Mouse (Mus musculus): ENCODE measurements around the gene Slc23a2. TPM values are rescaled to one million over a fixed set of nuclear protein-coding genes. Genes with fewer than 3 reads are reported as not detected.
A peak's percentile ranks its signal among the peaks of the same experiment; 100 is the strongest.

Slc23a2 gene
- polyA plus RNA-seq, 1 experiment from 2014 or later: 8.9 TPM

GRCm38 (mm10) chr2:132069985-132070735 lies 74.7 kb downstream of the Slc23a2 start:
- no peaks in the 10 kb centered on the region for H3K27me3 ChIP-seq (replicated peaks; ENCODE audit: control insufficient read depth, insufficient read depth, low read length)
- H3K4me2 ChIP-seq (replicated peaks; ENCODE audit: low read depth): no peak overlapping the region
- no peak for ATAC-seq
- TF ChIP-seq CTCF (IDR thresholded peaks at IDR 0.05; ENCODE audit: low read depth): no peak
- no peak overlapping the region for H3K27ac ChIP-seq (ENCODE audit: low read depth, low read length)
- H3K9ac ChIP-seq (ENCODE audit: low read depth, low read length): no peak overlapping the region
- H3K9me3 ChIP-seq (ENCODE audit: control insufficient read depth): no peaks in the 10 kb centered on the region
- H3K4me3 ChIP-seq (ENCODE audit: low read depth, low read length): no peak overlapping the region
- 87% methylated on average over 10 of the region's 10 CpGs for WGBS
- H3K36me3 ChIP-seq (ENCODE audit: control insufficient read depth, insufficient read depth): peaks cover 50% of the 10 kb centered on the region
- H3K4me1 ChIP-seq (replicated peaks; ENCODE audit: control insufficient read depth, insufficient read depth, low read length): no peaks in the 10 kb centered on the region

GRCm38 (mm10) chr2:132064185-132064831 lies 80.6 kb downstream of the Slc23a2 start:
- peaks cover 35% of the 10 kb centered on the region for H3K36me3 ChIP-seq (ENCODE audit: control insufficient read depth, insufficient read depth)
- H3K4me2 ChIP-seq (replicated peaks; ENCODE audit: low read depth): no peak overlapping the region
- H3K27me3 ChIP-seq (replicated peaks; ENCODE audit: control insufficient read depth, insufficient read depth, low read length): no peaks in the 10 kb centered on the region
- no peak overlapping the region for H3K4me3 ChIP-seq (ENCODE audit: low read depth, low read length)
- H3K9me3 ChIP-seq (ENCODE audit: control insufficient read depth): no peaks in the 10 kb centered on the region
- ATAC-seq: peak; percentile 84
- peak; percentile 71 for TF ChIP-seq CTCF (IDR thresholded peaks at IDR 0.05; ENCODE audit: low read depth)
- H3K9ac ChIP-seq (ENCODE audit: low read depth, low read length): no peak overlapping the region
- WGBS: 45% methylated on average over 11 of the region's 11 CpGs
- H3K4me1 ChIP-seq (replicated peaks; ENCODE audit: control insufficient read depth, insufficient read depth, low read length): no peaks in the 10 kb centered on the region
- H3K27ac ChIP-seq (ENCODE audit: low read depth, low read length): 0 out of 2 replicates have a peak overlapping the region, but pooled peaks have one; percentile 42

GRCm38 (mm10) chr2:132063776-132064175 lies 81.1 kb downstream of the Slc23a2 start:
- Histone ChIP-seq H3K36me3 (ENCODE audit: control insufficient read depth, insufficient read depth) (peaks cover 37% of the 10 kb centered on the region), H3K27me3 (replicated peaks; ENCODE audit: control insufficient read depth, insufficient read depth, low read length) (no peaks in the 10 kb centered on the region), H3K4me2 (replicated peaks; ENCODE audit: low read depth) (no peak overlapping the region), H3K4me3 (ENCODE audit: low read depth, low read length) (no peak overlapping the region), H3K9ac (ENCODE audit: low read depth, low read length) (no peak overlapping the region), H3K9me3 (ENCODE audit: control insufficient read depth) (no peaks in the 10 kb centered on the region), H3K27ac (ENCODE audit: low read depth, low read length) (0 out of 2 replicates have a peak overlapping the region, but pooled peaks have one; percentile 42), H3K4me1 (replicated peaks; ENCODE audit: control insufficient read depth, insufficient read depth, low read length) (no peaks in the 10 kb centered on the region)
- no peak for TF ChIP-seq CTCF (IDR thresholded peaks at IDR 0.05; ENCODE audit: low read depth)
- peak; percentile 47 for ATAC-seq
- 55% methylated on average over 3 of the region's 3 CpGs for whole genome bisulfite sequencing

- no peak overlapping the region for H3K27ac ChIP-seq (ENCODE audit: low read depth, low read length)
- no peaks in the 10 kb centered on the region for H3K9me3 ChIP-seq (ENCODE audit: control insufficient read depth)
- H3K4me3 ChIP-seq (ENCODE audit: low read depth, low read length): no peak overlapping the region
- H3K9ac ChIP-seq (ENCODE audit: low read depth, low read length): no peak overlapping the region
- H3K27me3 ChIP-seq (replicated peaks; ENCODE audit: control insufficient read depth, insufficient read depth, low read length): no peaks in the 10 kb centered on the region
- no peak overlapping the region for H3K4me2 ChIP-seq (replicated peaks; ENCODE audit: low read depth)
- no peak for ATAC-seq
- no peak for TF ChIP-seq CTCF (IDR thresholded peaks at IDR 0.05; ENCODE audit: low read depth)
- H3K36me3 ChIP-seq (ENCODE audit: control insufficient read depth, insufficient read depth): peaks cover 54% of the 10 kb centered on the region
- H3K4me1 ChIP-seq (replicated peaks; ENCODE audit: control insufficient read depth, insufficient read depth, low read length): no peaks in the 10 kb centered on the region
- 94% methylated on average over 11 of the region's 11 CpGs for WGBS
These were observed 83.0 kb downstream of the Slc23a2 start for GRCm38 (mm10) chr2:132061884-132062283.

GRCm38 (mm10) chr2:132059919-132060318 lies 85.0 kb downstream of the Slc23a2 start:
- Histone ChIP-seq H3K36me3 (ENCODE audit: control insufficient read depth, insufficient read depth) (peaks cover 50% of the 10 kb centered on the region), H3K4me3 (ENCODE audit: low read depth, low read length) (no peak overlapping the region), H3K9ac (ENCODE audit: low read depth, low read length) (no peak overlapping the region), H3K27ac (ENCODE audit: low read depth, low read length) (no peak overlapping the region), H3K9me3 (ENCODE audit: control insufficient read depth) (no peaks in the 10 kb centered on the region), H3K27me3 (replicated peaks; ENCODE audit: control insufficient read depth, insufficient read depth, low read length) (no peaks in the 10 kb centered on the region), H3K4me2 (replicated peaks; ENCODE audit: low read depth) (no peak overlapping the region), H3K4me1 (replicated peaks; ENCODE audit: control insufficient read depth, insufficient read depth, low read length) (no peaks in the 10 kb centered on the region)
- WGBS: 91% methylated on average over 8 of the region's 8 CpGs
- ATAC-seq: no peak
- TF ChIP-seq CTCF (IDR thresholded peaks at IDR 0.05; ENCODE audit: low read depth): peak; percentile 41

GRCm38 (mm10) chr2:132055349-132055753 lies 89.6 kb downstream of the Slc23a2 start:
- TF ChIP-seq CTCF (IDR thresholded peaks at IDR 0.05; ENCODE audit: low read depth): no peak
- Histone ChIP-seq H3K27ac (ENCODE audit: low read depth, low read length) (no peak overlapping the region), H3K9ac (ENCODE audit: low read depth, low read length) (no peak overlapping the region), H3K27me3 (replicated peaks; ENCODE audit: control insufficient read depth, insufficient read depth, low read length) (no peaks in the 10 kb centered on the region), H3K9me3 (ENCODE audit: control insufficient read depth) (no peaks in the 10 kb centered on the region), H3K4me2 (replicated peaks; ENCODE audit: low read depth) (no peak overlapping the region), H3K4me1 (replicated peaks; ENCODE audit: control insufficient read depth, insufficient read depth, low read length) (no peaks in the 10 kb centered on the region), H3K4me3 (ENCODE audit: low read depth, low read length) (no peak overlapping the region), H3K36me3 (ENCODE audit: control insufficient read depth, insufficient read depth) (peaks cover 39% of the 10 kb centered on the region)
- 68% methylated on average over 8 of the region's 8 CpGs for WGBS
- ATAC-seq: no peak
